Mouse (Mus musculus): ENCODE data around the gene Il23a. TPM values are rescaled to one million over a fixed set of nuclear protein-coding genes. Genes with fewer than 3 reads are reported as not detected.
"Not testable (repeated sequence)": the region's sequence is repeated elsewhere in the genome, so short reads cannot be mapped to it uniquely, and the experiment has no call there.

Gene Il23a
- total RNA-seq, 2 experiments from 2014 or later: 0.97 to 1.4 TPM

GRCm38 (mm10) chr10:128315578-128315977 is 17.0 kb upstream of the Il23a start:
- DNase-seq (ENCODE audit: low spot score in 2 of 2): no peak
- intact Hi-C loops (cut with DNase I): no loop called here

DNA sequence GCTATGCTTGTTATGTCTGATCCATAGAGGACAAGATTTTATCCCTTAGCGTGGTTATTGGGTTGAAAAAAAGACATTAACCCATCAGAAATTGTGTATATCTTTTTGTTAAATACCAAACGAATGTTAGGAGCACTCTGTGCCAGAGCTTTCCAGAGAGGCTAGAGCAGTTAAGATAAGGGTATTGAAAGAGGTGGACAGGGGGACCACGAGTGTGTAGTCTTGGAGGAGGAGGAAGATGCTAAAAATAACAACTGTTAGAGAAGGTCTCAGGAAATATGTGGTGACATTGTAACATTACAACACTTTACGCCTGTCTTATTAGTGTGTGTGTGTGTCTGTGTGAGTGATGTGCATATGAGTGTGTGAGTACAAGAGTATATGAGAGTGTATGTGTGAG is 12.3 kb upstream of the Il23a start:
- intact Hi-C loops (cut with DNase I): no loop called here
- DNase-seq (ENCODE audit: low spot score in 2 of 2): no peak

DNA sequence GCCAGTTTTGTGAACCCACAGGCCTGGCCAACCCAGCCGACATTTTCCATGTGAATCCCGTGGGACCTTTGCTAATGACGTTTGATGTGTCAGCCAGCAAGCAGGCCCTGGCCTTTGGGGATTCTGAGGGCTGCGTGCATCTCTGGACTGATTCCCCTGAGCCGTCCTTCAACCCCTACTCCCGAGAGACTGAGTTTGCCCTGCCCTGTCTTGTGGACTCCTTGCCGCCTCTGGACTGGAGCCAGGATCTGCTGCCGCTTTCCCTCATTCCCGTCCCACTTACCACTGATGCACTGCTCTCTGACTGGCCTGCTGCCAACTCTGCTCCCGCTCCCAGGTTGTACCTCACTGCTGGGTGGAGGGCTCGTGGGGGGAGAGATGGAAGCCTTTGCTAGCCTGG is 11.6 kb upstream of the Il23a start:
- intact Hi-C loops (cut with DNase I): no loop called here
- DNase-seq (ENCODE audit: low spot score in 2 of 2): peak in 1 of 2 experiments; percentile 25

GRCm38 (mm10) chr10:128309654-128310053 is 11.1 kb upstream of the Il23a start:
- intact Hi-C loops (cut with DNase I): no loop called here
- no peak for DNase-seq (ENCODE audit: low spot score in 2 of 2)

GRCm38 (mm10) chr10:128303126-128304021 is 4.8 kb upstream of the Il23a start, which contains the start of gene Pan2:
Pan2 (plus strand) TSS chr10:128303335.
- intact Hi-C loops (cut with DNase I): no loop called here
- peak; percentile 100 for DNase-seq (ENCODE audit: low spot score in 2 of 2)

DNA sequence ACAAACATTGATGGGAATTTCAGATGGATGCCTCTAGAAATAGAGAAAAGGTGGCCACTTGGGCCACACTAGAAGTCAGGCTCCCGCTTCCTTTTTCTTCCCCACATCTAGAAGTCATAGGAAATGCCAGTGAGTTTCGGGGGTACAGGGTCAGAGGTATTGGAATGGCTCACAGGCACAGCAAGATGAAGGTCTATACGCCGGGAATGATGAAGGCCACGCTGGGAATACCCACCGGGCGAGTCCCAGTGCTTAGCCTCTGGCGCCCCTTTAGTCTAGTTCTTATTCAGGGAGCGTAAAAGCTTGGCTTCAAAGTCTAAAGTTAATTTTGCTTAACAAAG is 4.2 kb upstream of the Il23a start:
- no peak for DNase-seq (ENCODE audit: low spot score in 2 of 2)
- intact Hi-C loops (cut with DNase I): no loop called here

GRCm38 (mm10) chr10:128302357-128302756 is 3.8 kb upstream of the Il23a start:
- intact Hi-C loops (cut with DNase I): no loop called here

DNA sequence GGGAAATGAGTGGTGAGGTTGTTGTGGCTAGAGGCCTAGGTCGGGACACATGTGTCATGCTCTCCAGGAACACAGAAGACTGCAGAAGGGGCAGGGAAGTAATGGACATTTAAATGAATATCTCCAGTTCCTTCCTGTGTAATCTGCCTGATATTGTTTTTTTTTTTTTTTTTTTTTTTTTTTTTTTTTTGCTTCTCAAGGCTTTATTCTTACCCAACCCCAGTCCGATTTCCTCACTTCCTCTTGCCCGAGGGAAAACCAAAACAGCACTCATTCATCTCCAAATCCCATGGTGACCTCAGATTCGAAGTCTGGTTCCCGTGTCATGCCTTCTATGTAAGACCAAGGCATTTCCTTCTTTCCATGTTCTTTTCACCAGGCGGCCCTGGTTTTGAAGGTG is 309 bp downstream of the Il23a start:
- no peak for DNase-seq (ENCODE audit: low spot score in 2 of 2)

More at GRCm38 (mm10) chr10:128302357-128302756, 3.8 kb upstream of the Il23a start:
- no peak for DNase-seq (ENCODE audit: low spot score in 2 of 2)

DNA sequence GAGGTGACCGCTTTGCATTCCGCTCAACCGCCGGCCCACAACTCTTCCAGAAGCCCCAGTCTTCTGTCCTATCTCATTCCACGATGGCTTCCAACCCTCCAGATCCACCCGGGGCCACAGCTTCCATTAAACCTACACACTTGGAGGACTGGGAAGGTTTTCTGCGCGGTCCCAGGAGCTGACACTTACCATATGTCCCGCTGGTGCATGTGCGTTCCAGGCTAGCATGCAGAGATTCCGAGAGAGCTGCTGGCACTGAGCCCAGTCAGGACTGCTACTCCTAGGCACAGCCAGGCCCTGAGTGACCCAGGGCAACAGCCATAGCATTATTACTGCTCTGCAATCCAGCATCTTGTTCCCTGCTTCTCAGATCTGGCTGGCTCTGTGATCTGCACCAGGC is 930 bp downstream of the Il23a start:
- intact Hi-C loops (cut with DNase I): no loop called here
- DNase-seq (ENCODE audit: low spot score in 2 of 2): no peak

More for the DNA sequence above, 309 bp downstream of the Il23a start:
- intact Hi-C loops (cut with DNase I): no loop called here

DNA sequence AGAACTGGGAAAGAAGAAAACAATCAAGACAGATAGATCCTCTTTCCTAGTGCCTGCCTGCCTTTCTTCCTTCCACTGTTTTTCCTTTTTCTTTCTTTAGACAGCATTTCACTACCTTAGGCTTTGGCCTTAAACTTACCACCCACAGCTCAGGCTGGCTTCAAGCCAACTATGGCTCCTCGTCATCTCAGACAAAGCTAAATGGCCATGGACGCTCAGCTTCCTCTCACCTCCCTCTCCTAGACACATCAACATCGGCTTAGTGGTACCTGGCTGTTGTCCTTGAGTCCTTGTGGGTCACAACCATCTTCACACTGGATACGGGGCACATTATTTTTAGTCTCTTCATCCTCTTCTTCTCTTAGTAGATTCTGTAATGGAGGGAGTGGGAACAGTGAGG is 1.3 kb downstream of the Il23a start:
- DNase-seq (ENCODE audit: low spot score in 2 of 2): no peak
- intact Hi-C loops (cut with DNase I): no loop called here

DNA sequence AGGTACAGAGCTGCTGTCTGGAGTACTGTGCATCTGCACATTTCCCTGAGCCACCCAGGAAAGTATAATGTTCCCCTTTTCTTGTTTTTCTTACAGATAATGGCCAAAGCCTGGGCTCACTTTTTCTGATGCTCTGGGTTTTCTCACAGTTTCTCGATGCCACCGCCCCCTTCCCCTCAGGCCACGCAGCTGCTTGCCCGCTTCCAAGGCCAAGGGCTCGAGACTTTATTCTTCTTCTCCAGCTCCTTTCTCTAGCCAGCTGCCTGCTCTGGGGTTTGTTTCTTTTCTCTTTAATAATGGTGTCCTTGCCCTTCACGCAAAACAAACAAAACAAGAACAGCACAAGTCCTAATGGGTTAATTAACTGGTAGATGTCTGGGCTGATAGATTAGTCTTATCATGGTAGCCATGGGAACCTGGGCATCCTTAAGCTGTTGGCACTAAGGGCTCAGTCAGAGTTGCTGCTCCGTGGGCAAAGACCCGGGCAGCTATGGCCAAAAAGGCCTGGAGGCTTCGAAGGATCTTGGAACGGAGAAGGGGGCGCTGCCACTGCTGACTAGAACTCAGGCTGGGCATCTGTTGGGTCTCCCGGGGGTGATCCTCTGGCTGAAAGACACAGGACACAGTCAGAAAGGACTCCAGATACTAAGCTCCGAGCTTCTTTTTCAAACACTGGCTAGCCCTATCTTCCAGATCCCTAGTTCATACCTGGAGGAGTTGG is 2.0 kb downstream of the Il23a start:
- intact Hi-C loops (cut with DNase I): no loop called here
- no peak for DNase-seq (ENCODE audit: low spot score in 2 of 2)

DNA sequence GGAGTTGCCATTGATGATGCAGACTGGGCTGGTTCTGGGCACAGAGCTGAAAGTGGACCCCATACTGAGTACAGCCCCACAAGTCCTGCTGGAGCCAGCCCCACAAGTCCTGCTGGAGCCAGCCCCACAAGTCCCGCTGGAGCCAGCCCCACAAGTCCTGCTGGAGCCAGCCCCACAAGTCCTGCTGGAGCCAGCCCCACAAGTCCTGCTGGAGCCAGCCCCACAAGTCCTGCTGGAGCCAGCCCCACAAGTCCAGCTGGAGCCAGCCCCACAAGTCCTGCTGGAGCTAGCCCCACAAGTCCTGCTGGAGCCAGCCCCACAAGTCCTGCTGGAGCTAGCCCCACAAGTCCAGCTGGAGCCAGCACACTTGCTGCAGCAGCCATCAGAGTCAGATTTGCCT is 8.0 kb downstream of the Il23a start:
- intact Hi-C loops (cut with DNase I); DNase-seq (ENCODE audit: low spot score in 2 of 2): not testable (repeated sequence)

GRCm38 (mm10) chr10:128283604-128284579 is 14.7 kb downstream of the Il23a start:
- DNase-seq (ENCODE audit: low spot score in 2 of 2): peak; percentile 64 to 74
- intact Hi-C loops (cut with DNase I): loop anchor here (5.0 kb wide), 2 partner anchors 47 to 72 kb away; partner anchors contain the start of gene Spryd4

- intact Hi-C loops (cut with DNase I): loop anchor here (5.0 kb wide), 2 partner anchors 46 to 71 kb away; partner anchors contain the start of gene Spryd4
- DNase-seq (ENCODE audit: low spot score in 2 of 2): no peak
Measured at GRCm38 (mm10) chr10:128282886-128283450, 15.6 kb downstream of the Il23a start.

DNA sequence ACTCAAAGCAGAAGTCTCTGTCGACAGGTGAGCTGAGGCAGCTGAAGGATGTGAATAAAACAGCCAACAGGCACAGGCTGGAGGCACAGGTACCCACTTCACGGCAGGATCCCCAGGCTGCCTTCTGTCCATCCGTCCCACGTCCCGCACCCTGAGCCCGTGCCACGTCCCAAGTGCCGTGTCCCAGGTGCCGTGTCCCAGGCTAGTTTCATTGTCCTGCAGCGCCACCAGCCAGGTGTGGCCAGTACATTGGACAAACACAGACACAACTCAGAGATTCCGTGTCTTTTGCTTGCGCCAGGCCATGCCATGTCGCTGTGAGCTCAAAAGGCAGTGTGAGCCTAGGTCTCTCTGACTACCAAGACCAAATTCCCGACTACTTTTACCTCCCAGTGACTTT is 16.9 kb downstream of the Il23a start:
- intact Hi-C loops (cut with DNase I): loop anchor here (5.0 kb wide), 2 partner anchors 44 to 69 kb away; partner anchors contain the start of gene Spryd4
- no peak for DNase-seq (ENCODE audit: low spot score in 2 of 2)

DNA sequence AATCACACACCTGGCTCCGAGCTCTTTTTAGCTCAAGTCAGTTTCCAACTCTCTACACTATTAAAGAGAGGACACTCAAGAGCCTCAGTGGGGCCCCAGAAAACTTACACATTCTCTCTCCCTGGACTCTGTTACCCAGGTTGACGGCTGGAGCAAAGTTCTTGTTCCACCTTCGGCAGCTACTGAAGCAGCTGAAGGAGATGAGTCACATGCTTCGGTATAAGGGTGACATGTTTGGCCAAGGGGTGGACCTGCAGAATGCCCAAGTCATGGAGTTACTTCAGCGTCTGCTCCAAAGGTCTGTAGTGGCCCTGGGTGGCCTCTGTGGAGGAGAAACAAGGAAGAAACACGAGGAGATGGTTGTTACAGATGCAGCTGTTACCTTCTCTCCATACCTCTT is 17.6 kb downstream of the Il23a start:
- intact Hi-C loops (cut with DNase I): loop anchor here (5.0 kb wide), 2 partner anchors 44 to 69 kb away; partner anchors contain the start of gene Spryd4
- no peak for DNase-seq (ENCODE audit: low spot score in 2 of 2)

- no peak for DNase-seq (ENCODE audit: low spot score in 2 of 2)
- intact Hi-C loops (cut with DNase I): no loop called here
Measured at GRCm38 (mm10) chr10:128278158-128278557, 20.4 kb downstream of the Il23a start.

DNA sequence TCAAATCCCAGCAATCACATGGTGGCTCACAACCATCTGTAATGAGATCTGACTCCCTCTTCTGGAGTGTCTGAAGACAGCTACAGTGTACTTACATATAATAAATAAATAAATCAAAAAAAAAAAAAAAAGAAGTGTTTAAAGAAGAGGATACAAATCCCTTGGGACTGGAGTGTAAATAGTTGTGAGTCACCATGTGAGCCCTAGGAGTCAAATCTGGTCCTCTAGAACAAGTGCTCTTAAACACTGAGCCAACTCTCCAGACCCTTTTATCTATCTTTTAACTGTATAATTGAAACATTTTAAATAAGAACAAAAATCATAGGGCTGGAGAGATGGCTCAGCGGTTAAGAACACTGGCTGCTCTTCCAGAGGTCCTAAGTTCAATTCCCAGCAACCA is 23.2 kb downstream of the Il23a start:
- intact Hi-C loops (cut with DNase I); DNase-seq (ENCODE audit: low spot score in 2 of 2): not testable (repeated sequence)
